Mouse (Mus musculus) cerebellum, adult (tissue): ENCODE measurements around the gene Ptprn.

Source experiments
- ATAC-seq: cut with Nextera tagmentation; 2 replicates; pipeline ENCODE4 v1.9.2; 2017; ENCODE audit warnings: mild to moderate bottlenecking, moderate library complexity, mixed read lengths; ENCODE audit not compliant: insufficient number of reproducible peaks, low FRiP score, low TSS enrichment

The Ptprn gene

DNA sequence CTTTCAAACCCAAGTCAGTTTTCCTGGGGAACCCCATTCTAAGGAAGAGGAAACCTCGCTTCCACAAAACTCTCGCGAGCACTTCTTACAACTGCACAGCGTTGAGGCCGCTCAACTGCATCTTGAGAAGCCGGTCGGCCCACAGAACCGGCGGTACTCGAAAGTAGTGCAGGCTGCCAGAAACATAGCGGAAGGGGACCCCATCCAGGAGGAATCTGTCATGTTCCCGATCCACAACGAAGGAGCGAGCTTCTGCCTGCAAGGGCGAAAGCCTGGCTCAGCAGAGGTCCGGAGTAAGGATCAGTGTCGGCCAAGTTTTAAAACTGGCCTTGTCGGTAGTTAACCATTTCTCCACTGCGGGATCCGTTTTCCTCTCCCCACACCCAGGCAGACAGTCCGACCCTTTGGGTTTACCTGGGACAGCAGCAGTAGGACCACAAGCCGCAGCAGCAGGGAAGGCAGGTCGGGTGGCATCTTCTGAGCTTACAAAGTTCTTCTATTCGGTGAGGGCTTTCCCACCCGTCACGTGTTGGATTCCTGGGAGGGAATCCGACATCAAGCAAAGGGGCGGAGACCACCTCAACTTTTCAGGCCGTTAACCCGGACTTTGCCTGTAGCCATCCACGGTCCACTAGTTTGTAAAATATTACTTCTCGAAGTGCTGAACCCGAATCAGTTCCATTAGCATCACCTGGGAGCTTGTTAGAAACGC is 55.2 kb downstream of the Ptprn start:
- no peak for ATAC-seq

DNA sequence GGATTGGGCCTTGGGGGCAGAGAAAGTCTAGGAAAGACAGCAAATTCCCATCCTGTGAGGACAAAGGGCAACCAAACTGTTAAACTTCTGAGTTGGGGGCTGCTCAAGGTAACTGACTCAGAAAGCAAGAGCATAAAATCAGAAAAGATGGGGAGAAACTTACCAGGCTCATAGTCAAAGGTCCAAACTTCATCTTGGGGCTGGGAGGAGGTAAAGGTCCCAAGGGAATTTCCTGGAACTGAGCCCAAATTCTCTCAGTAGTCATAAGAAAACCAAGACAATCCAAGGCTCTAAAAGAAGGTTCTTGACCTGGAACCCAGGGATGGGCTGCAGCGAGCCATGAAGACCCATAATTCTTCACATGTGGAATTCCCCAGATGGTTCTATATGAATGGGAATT is 63.1 kb downstream of the Ptprn start:
- ATAC-seq: no peak
